In the genomic region with DNA sequence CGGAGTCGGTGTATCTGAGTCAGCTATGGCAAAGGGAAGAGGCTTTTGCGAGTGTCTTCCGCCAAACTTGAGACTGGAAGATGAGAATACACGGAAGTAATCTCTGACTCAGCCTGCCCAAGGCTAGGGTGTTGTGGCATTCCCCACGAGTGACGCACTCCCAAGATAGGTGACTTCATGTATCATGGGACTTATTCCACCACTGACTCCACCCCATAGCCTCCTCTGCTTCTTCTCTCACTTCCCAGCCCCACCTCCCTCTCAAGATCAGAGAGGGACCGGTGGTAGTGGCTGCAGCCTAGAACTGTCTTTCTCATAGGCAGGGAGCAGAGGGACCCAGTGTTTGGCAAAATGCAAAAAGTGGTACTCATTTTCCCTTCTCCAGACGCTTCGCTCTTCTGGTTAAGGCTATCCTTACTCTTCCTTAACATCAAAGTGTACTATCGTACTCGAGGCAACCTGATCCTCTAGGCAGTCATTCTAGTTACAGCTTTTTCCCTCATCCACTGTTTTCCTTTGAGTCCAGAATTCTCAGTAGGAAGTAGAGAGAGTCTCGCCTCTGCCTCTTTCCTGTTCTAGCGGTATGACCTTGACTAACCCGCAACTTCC, we compare ENCODE assay signal across 8 mouse cellular contexts. TPM values are rescaled to one million over a fixed set of nuclear protein-coding genes. Genes with fewer than 3 reads are reported as not detected.
DNase-seq lines count a peak whose midpoint lies in the region; ATAC-seq and TF ChIP-seq lines count a peak whose summit lies in the region.

No protein-coding gene starts in this region.

- peak overlapping the region; percentile 82 for H3K4me2 ChIP-seq in heart, embryonic 12.5 days
- peak overlapping the region; percentile 64 for H3K4me2 ChIP-seq in kidney, postnatal 0 days (ENCODE audit: low read length)

- no peaks in the 10 kb centered on the region for H3K36me3 ChIP-seq in heart, embryonic 12.5 days
- H3K36me3 ChIP-seq in kidney, postnatal 0 days (ENCODE audit: insufficient read depth, low read length): no peaks in the 10 kb centered on the region
- H3K36me3 ChIP-seq in liver, adult 2 months (ENCODE audit: control insufficient read depth, insufficient read depth, low read length): no peaks in the 10 kb centered on the region

- H3K27ac ChIP-seq in brown adipose tissue, adult 24 weeks (replicated peaks; ENCODE audit: low read depth, low read length): peak overlapping the region; percentile 99
- H3K27ac ChIP-seq in heart, embryonic 12.5 days (ENCODE audit: poor library complexity, severe bottlenecking): peak overlapping the region; percentile 99
- peak overlapping the region; percentile 96 for H3K27ac ChIP-seq in kidney, postnatal 0 days
- peak overlapping the region; percentile 99 for H3K27ac ChIP-seq in liver, adult 2 months (replicated peaks; ENCODE audit: insufficient read depth, low read depth, low read length)

- H3K79me2 ChIP-seq in liver, adult 2 months (ENCODE audit: control insufficient read depth, insufficient read depth, low read length): peaks cover 16% of the 10 kb centered on the region

- H3K9ac ChIP-seq in heart, embryonic 12.5 days: peak overlapping the region; percentile 82
- peak overlapping the region; percentile 92 for H3K9ac ChIP-seq in kidney, postnatal 0 days (ENCODE audit: low read depth, low read length)
- H3K9ac ChIP-seq in liver, adult 2 months (ENCODE audit: low read depth, low read length): peak overlapping the region; percentile 91

- peak; percentile 82 for ATAC-seq in heart, embryonic 12.5 days (ENCODE audit: insufficient number of reproducible peaks, low FRiP score)
- peak; percentile 78 for ATAC-seq in kidney, postnatal 0 days (replicated peaks; ENCODE audit: low FRiP score, low read depth)
- ATAC-seq in monocyte, adult 5-6 weeks (replicated peaks; ENCODE audit: insufficient number of reproducible peaks, low FRiP score, low TSS enrichment, poor library complexity, severe bottlenecking): peak; percentile 92

- H3K4me3 ChIP-seq in brown adipose tissue, adult 24 weeks (ENCODE audit: insufficient read depth, low read depth, low read length): peak overlapping the region; percentile 67
- peak overlapping the region; percentile 94 for H3K4me3 ChIP-seq in heart, embryonic 12.5 days
- peak overlapping the region; percentile 98 for H3K4me3 ChIP-seq in kidney, postnatal 0 days (replicated peaks; ENCODE audit: low read depth, low read length)
- H3K4me3 ChIP-seq in liver, adult 2 months (ENCODE audit: insufficient read depth, low read depth, low read length): peak overlapping the region; percentile 69

- H3K4me1 ChIP-seq in brown adipose tissue, adult 24 weeks (ENCODE audit: control insufficient read depth, insufficient read depth, insufficient read length, low read length): peaks cover 9% of the 10 kb centered on the region
- peaks cover 23% of the 10 kb centered on the region for H3K4me1 ChIP-seq in heart, embryonic 12.5 days (replicated peaks)
- peaks cover 12% of the 10 kb centered on the region; the same call in 1 of the 2 replicates for H3K4me1 ChIP-seq in kidney, postnatal 0 days (replicated peaks; ENCODE audit: insufficient read depth, low read length)
- peaks cover 18% of the 10 kb centered on the region for H3K4me1 ChIP-seq in liver, adult 2 months (ENCODE audit: control insufficient read depth, insufficient read depth, low read length)

- H3K9me3 ChIP-seq in heart, embryonic 12.5 days (replicated peaks): no peaks in the 10 kb centered on the region
- no peaks in the 10 kb centered on the region for H3K9me3 ChIP-seq in kidney, postnatal 0 days (replicated peaks; ENCODE audit: low read length)

- WGBS in heart, embryonic 12.5 days: 3% methylated on average over 15 of the region's 15 CpGs
- 3% methylated on average over 15 of the region's 15 CpGs for WGBS in kidney, postnatal 0 days
- WGBS in liver, adult 2 months: 6% methylated on average over 15 of the region's 15 CpGs

- no peak for TF ChIP-seq CTCF in kidney, postnatal 0 days (IDR thresholded peaks at IDR 0.05; ENCODE audit: low read depth)
- no peak for TF ChIP-seq CTCF in liver, adult 2 months (IDR thresholded peaks at IDR 0.05; ENCODE audit: low read depth, low read length)

- DNase-seq in CD4-positive, CD25-positive, alpha-beta regulatory T cell, adult 2 months (ENCODE audit: low read depth, low spot score): peak; percentile 91
- DNase-seq in fat pad, adult 2 months (ENCODE audit: extremely low read depth, low read depth, low spot score): peak; percentile 63
- peak; percentile 94 for DNase-seq in kidney, postnatal 0 days (ENCODE audit: low spot score)
- DNase-seq in liver, adult 2 months (ENCODE audit: extremely low read depth, low read depth, low spot score): peak; percentile 76
- peak; percentile 74 to 83 for DNase-seq in spleen, postnatal 4 days (ENCODE audit: low spot score in 2 of 2)

- no peaks in the 10 kb centered on the region for H3K27me3 ChIP-seq in heart, embryonic 12.5 days (replicated peaks)
- H3K27me3 ChIP-seq in kidney, postnatal 0 days (ENCODE audit: insufficient read depth, low read length): no peaks in the 10 kb centered on the region
- no peaks in the 10 kb centered on the region for H3K27me3 ChIP-seq in liver, adult 2 months (ENCODE audit: control insufficient read depth, insufficient read depth, low read length)

- 0 out of 2 replicates have a peak, but pooled peaks have one; percentile 4 for TF ChIP-seq POLR2A in liver, adult 2 months (IDR thresholded peaks at IDR 0.05; ENCODE audit: extremely low read depth, insufficient read depth, low read length)

RNA-seq across cellular contexts. Expression of gene Spag9, which starts 0.7 kb away (rescaled TPM):
- 39.2 and 45.7 TPM in 2 replicates for polyA plus RNA-seq in brown adipose tissue, adult 24 weeks (2012; ENCODE audit: insufficient read depth, insufficient read length, missing spikeins)
- polyA plus RNA-seq in heart, embryonic 12.5 days (2016; fragmentation: Nextera tagmentation; extraction: Ambion mirVana): 48.3 and 49.1 TPM in 2 replicates
- polyA plus RNA-seq in kidney, postnatal 0 days (2015; fragmentation: Nextera tagmentation; extraction: Ambion mirVana): 52.5 and 59.8 TPM in 2 replicates
- total RNA-seq in liver, adult 2 months (2014; rRNA removed): 52.4 and 58.5 TPM in 2 replicates
- polyA plus RNA-seq in liver, adult 2 months (2012; rRNA removed): 9.8 and 12.2 TPM in 2 replicates
- 140 to 171 TPM (median 156 TPM) in 3 replicates for total RNA-seq in monocyte, adult 5-6 weeks (2017)

RNA-seq across cellular contexts. Expression of gene Nme1, which starts 26.9 kb away (rescaled TPM):
- 33.7 and 46.1 TPM in 2 replicates for polyA plus RNA-seq in brown adipose tissue, adult 24 weeks (2012; ENCODE audit: insufficient read depth, insufficient read length, missing spikeins)
- 88.4 and 101 TPM in 2 replicates for polyA plus RNA-seq in heart, embryonic 12.5 days (2016; fragmentation: Nextera tagmentation; extraction: Ambion mirVana)
- 132 TPM in 2 replicates for polyA plus RNA-seq in kidney, postnatal 0 days (2015; fragmentation: Nextera tagmentation; extraction: Ambion mirVana)
- 20.7 and 36.2 TPM in 2 replicates for total RNA-seq in liver, adult 2 months (2014; rRNA removed)
- polyA plus RNA-seq in liver, adult 2 months (2012; rRNA removed): 73.7 and 83.2 TPM in 2 replicates
- total RNA-seq in monocyte, adult 5-6 weeks (2017): 13.8 to 34.0 TPM (median 18.0 TPM) in 3 replicates

RNA-seq across cellular contexts. Expression of gene Gm20390, which starts 27.1 kb away (rescaled TPM):
- 164 and 189 TPM in 2 replicates for polyA plus RNA-seq in brown adipose tissue, adult 24 weeks (2012; ENCODE audit: insufficient read depth, insufficient read length, missing spikeins)
- polyA plus RNA-seq in heart, embryonic 12.5 days (2016; fragmentation: Nextera tagmentation; extraction: Ambion mirVana): 272 and 292 TPM in 2 replicates
- 353 and 385 TPM in 2 replicates for polyA plus RNA-seq in kidney, postnatal 0 days (2015; fragmentation: Nextera tagmentation; extraction: Ambion mirVana)
- 46.7 and 64.4 TPM in 2 replicates for total RNA-seq in liver, adult 2 months (2014; rRNA removed)
- 36.2 and 37.6 TPM in 2 replicates for polyA plus RNA-seq in liver, adult 2 months (2012; rRNA removed)
- 1.9 TPM in 1 of 3 replicates, not detected in the others for total RNA-seq in monocyte, adult 5-6 weeks (2017)

RNA-seq across cellular contexts. Expression of gene Nme2, which starts 39.2 kb away (rescaled TPM):
- polyA plus RNA-seq in brown adipose tissue, adult 24 weeks (2012; ENCODE audit: insufficient read depth, insufficient read length, missing spikeins): 510 and 580 TPM in 2 replicates
- 311 and 320 TPM in 2 replicates for polyA plus RNA-seq in heart, embryonic 12.5 days (2016; fragmentation: Nextera tagmentation; extraction: Ambion mirVana)
- polyA plus RNA-seq in kidney, postnatal 0 days (2015; fragmentation: Nextera tagmentation; extraction: Ambion mirVana): 395 and 442 TPM in 2 replicates
- total RNA-seq in liver, adult 2 months (2014; rRNA removed): 363 and 370 TPM in 2 replicates
- polyA plus RNA-seq in liver, adult 2 months (2012; rRNA removed): 153 and 184 TPM in 2 replicates
- 112 to 158 TPM (median 145 TPM) in 3 replicates for total RNA-seq in monocyte, adult 5-6 weeks (2017)

Comparison
In these comparisons a context has a peak if more than half of its experiments do, and no peak if none do; other contexts are left out.
1. Peak in every context shown above with its lines: DNase-seq, ATAC-seq, H3K4me3 ChIP-seq and H3K27ac ChIP-seq.